Mouse (Mus musculus): Measurements from ENCODE around the gene Rnaseh2b. TPM values are rescaled to one million over a fixed set of nuclear protein-coding genes. Genes with fewer than 3 reads are reported as not detected.

Rnaseh2b gene
- 78.8 and 80.8 TPM in 2 replicates for polyA plus RNA-seq (2016; fragmentation: Nextera tagmentation; extraction: Ambion mirVana)

DNA sequence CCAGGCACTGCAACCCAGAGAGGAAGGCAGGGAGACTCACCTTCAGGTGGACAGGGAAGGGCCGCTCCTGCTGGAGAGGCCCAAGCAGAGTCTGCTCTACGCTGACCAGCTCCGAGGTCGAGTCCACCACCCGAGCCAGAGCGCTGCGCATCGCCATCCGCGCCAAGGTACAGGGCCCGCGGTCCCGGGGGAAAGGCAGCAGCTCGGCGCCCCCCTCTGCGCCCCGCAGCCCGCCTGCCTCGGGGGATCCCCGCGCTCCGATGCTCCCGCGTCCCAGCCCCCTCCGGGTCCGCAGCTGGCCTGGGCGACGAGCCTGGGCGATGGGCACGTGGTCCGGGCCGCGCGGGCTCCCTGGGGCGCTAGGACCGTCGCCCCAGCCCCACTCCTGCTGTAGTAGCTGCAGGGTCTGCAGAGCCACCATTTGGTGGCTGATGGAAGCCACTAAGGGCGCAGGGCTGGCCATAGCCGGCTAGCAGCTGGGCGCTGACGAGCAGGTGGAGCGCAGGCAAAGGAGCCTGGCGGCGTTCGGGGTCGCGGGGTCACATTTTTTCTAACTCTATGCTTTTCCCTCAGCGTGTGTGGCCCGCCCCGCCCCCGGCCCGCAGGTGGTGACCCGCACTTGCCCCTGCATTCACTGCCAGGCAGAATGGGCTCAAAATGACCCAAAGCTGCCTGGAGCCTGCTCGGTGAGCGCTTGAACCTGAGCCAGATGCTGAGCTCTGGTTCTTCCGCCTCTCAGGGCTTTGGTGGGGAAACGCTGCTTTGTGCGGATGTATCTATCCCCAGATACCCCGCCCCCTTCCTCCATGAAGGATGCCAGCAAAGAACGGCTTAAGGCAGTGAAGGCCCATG lies at the start of gene Rnaseh2b, which contains the start of gene Dleu7:
Rnaseh2b (plus strand) TSS at position 102 of the 852 bp plus-strand sequence.
Dleu7 (minus strand) TSS at position 560 of the 852 bp plus-strand sequence.
- Histone ChIP-seq H3K4me3 (replicated peaks) (peak within 1 kb of the TSS; percentile 55), H3K4me1 (peaks cover 15% of the 10 kb centered on the region), H3K36me3 (replicated peaks) (no peaks in the 10 kb centered on the region), H3K9me3 (no peaks in the 10 kb centered on the region), H3K27ac (peak within 1 kb of the TSS; percentile 38; the same call in 1 of the 2 replicates), H3K4me2 (peak within 1 kb of the TSS; percentile 98), H3K27me3 (peaks cover 10% of the 10 kb centered on the region; the same call in 1 of the 2 replicates), H3K9ac (peak within 1 kb of the TSS; percentile 71)
- under 1% methylated on average over 58 of the region's 60 CpGs for WGBS
- peak; percentile 88 for ATAC-seq (ENCODE audit: low FRiP score)

GRCm38 (mm10) chr14:62243530-62243929 lies 48.9 kb upstream of the Rnaseh2b start:
- Histone ChIP-seq H3K27ac (no peak overlapping the region), H3K9me3 (no peaks in the 10 kb centered on the region), H3K4me2 (no peak overlapping the region), H3K4me1 (peaks cover 6% of the 10 kb centered on the region; the same call in 1 of the 2 replicates), H3K9ac (no peak overlapping the region), H3K27me3 (no peaks in the 10 kb centered on the region), H3K36me3 (replicated peaks) (no peaks in the 10 kb centered on the region), H3K4me3 (replicated peaks) (no peak overlapping the region)
- WGBS: 81% methylated on average over 2 of the region's 2 CpGs
- ATAC-seq (ENCODE audit: low FRiP score): no peak

DNA sequence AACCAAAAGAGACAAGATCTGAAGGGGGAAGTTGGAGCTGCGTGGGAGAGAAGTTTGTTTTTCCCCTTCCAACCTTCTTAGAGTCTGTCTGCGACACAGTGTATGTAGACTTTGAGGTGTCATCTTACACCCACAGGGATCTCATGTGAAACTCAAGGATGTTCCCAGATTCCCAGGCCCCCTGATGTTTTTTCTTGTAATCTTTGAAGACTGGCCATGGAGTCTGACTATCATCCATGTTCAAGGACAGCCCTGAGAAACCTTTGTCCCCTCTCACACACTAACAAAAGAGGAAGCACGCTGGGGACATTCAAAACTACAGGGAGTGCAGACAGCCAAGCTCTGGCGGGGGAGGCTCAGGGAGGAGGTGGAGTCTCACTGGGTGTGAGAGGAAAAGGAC lies 46.8 kb upstream of the Rnaseh2b start:
- H3K27ac ChIP-seq: no peak overlapping the region
- no peak for ATAC-seq (ENCODE audit: low FRiP score)
- WGBS: 29% methylated on average over 4 of the region's 4 CpGs

GRCm38 (mm10) chr14:62248345-62248744 lies 44.0 kb upstream of the Rnaseh2b start:
- Histone ChIP-seq H3K9ac (no peak overlapping the region), H3K9me3 (no peaks in the 10 kb centered on the region), H3K4me3 (replicated peaks) (no peak overlapping the region), H3K4me1 (peaks cover 3% of the 10 kb centered on the region), H3K4me2 (no peak overlapping the region), H3K27ac (no peak overlapping the region), H3K27me3 (no peaks in the 10 kb centered on the region), H3K36me3 (replicated peaks) (no peaks in the 10 kb centered on the region)
- no peak for ATAC-seq (ENCODE audit: low FRiP score)
- WGBS: 71% methylated on average over 7 of the region's 7 CpGs

More for the DNA sequence above, 46.8 kb upstream of the Rnaseh2b start:
- Histone ChIP-seq H3K36me3 (replicated peaks) (no peaks in the 10 kb centered on the region), H3K4me1 (peaks cover 6% of the 10 kb centered on the region), H3K9ac (no peak overlapping the region), H3K4me3 (replicated peaks) (no peak overlapping the region), H3K9me3 (no peaks in the 10 kb centered on the region), H3K4me2 (no peak overlapping the region), H3K27me3 (no peaks in the 10 kb centered on the region)

- H3K9ac ChIP-seq: no peak overlapping the region
- WGBS: 88% methylated on average over 10 of the region's 10 CpGs
These were observed 43.6 kb upstream of the Rnaseh2b start for GRCm38 (mm10) chr14:62248796-62249195.

DNA sequence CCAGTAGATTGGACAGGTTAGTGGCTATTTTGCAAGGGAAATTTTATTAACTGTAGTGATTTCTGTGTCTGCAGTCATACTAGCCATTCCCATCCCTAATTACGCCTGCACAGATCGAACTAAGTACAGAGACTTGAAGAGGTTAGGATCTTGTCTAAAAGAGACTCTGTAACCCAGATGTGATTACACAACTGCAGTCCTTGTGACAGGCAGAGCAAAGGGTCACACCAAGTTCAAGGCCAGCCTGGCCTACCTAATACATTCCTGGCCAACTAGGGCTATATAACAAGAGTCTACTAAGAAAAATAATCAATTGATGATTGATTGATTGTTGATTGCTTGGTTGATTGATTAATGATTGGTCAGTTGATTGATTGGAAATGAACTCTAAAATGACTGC lies 43.1 kb upstream of the Rnaseh2b start:
- 99% methylated on average over 2 of the region's 2 CpGs for WGBS
- no peak overlapping the region for H3K4me2 ChIP-seq
- H3K27ac ChIP-seq: no peak overlapping the region
- H3K9me3 ChIP-seq: no peaks in the 10 kb centered on the region
- no peaks in the 10 kb centered on the region for H3K27me3 ChIP-seq
- H3K4me1 ChIP-seq: peaks cover 3% of the 10 kb centered on the region
- no peak overlapping the region for H3K9ac ChIP-seq
- no peak for ATAC-seq (ENCODE audit: low FRiP score)
- H3K4me3 ChIP-seq (replicated peaks): no peak overlapping the region
- H3K36me3 ChIP-seq (replicated peaks): no peaks in the 10 kb centered on the region

More at GRCm38 (mm10) chr14:62248796-62249195, 43.6 kb upstream of the Rnaseh2b start:
- no peak overlapping the region for H3K27ac ChIP-seq
- H3K4me1 ChIP-seq: peaks cover 3% of the 10 kb centered on the region
- H3K36me3 ChIP-seq (replicated peaks): no peaks in the 10 kb centered on the region
- H3K4me3 ChIP-seq (replicated peaks): no peak overlapping the region
- no peak overlapping the region for H3K4me2 ChIP-seq
- ATAC-seq (ENCODE audit: low FRiP score): no peak
- no peaks in the 10 kb centered on the region for H3K27me3 ChIP-seq
- H3K9me3 ChIP-seq: no peaks in the 10 kb centered on the region

DNA sequence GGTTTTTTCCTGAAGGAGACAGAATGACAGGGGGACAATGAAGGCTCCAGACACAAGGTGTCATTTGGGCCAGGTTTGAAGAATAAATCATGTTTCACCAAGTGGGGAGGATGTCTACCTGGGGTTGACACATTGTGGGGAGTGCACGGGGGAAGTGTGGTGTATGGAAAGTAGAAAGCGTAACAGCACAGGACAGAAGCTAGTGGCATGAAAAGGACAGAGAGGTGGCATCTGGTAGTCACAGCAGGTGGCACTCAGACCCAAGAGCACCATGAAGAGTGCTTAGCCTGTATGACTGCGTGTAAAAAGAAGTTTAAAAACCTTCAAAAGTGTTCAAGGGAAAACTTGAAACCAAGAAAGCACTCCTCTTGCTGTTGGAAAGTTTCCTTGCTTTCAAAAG lies 42.3 kb upstream of the Rnaseh2b start:
- WGBS: 65% methylated on average over 3 of the region's 3 CpGs

DNA sequence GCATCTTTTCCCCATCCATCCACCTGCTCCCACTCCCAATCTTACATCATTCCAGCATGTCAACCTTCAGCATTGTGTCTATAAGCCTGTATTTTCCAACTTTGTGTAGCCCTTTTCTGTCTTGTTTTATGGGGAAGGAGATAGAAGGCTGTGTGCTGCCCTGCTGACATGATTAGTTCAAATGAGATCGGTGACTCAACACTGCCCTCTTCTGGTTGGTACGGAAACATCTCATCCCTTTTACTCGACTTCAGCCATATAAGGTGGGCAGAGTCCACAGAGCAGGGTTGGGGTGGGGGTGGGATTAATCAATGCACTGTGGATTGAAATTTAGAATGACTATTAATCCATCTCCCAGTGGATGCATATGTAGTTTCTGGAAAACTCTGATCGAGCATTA lies 40.4 kb upstream of the Rnaseh2b start:
- 10% methylated on average over 4 of the region's 4 CpGs for WGBS

More for the DNA sequence above, 42.3 kb upstream of the Rnaseh2b start:
- Histone ChIP-seq H3K4me2 (no peak overlapping the region), H3K36me3 (replicated peaks) (no peaks in the 10 kb centered on the region), H3K27me3 (no peaks in the 10 kb centered on the region), H3K9ac (no peak overlapping the region), H3K27ac (no peak overlapping the region), H3K4me3 (replicated peaks) (no peak overlapping the region), H3K9me3 (no peaks in the 10 kb centered on the region), H3K4me1 (peaks cover 5% of the 10 kb centered on the region)
- no peak for ATAC-seq (ENCODE audit: low FRiP score)

GRCm38 (mm10) chr14:62254371-62254770 lies 38.0 kb upstream of the Rnaseh2b start:
- Histone ChIP-seq H3K4me1 (peaks cover 2% of the 10 kb centered on the region), H3K27me3 (no peaks in the 10 kb centered on the region), H3K9me3 (no peaks in the 10 kb centered on the region), H3K4me3 (replicated peaks) (no peak overlapping the region), H3K36me3 (replicated peaks) (no peaks in the 10 kb centered on the region), H3K4me2 (no peak overlapping the region), H3K9ac (no peak overlapping the region), H3K27ac (no peak overlapping the region)
- ATAC-seq (ENCODE audit: low FRiP score): no peak
- 64% methylated on average over 8 of the region's 8 CpGs for WGBS

More for the DNA sequence above, 40.4 kb upstream of the Rnaseh2b start:
- peak; percentile 63 for ATAC-seq (ENCODE audit: low FRiP score)
- Histone ChIP-seq H3K27ac (no peak overlapping the region), H3K27me3 (no peaks in the 10 kb centered on the region), H3K9ac (no peak overlapping the region), H3K4me1 (peaks cover 2% of the 10 kb centered on the region), H3K4me2 (no peak overlapping the region), H3K9me3 (no peaks in the 10 kb centered on the region), H3K4me3 (replicated peaks) (no peak overlapping the region), H3K36me3 (replicated peaks) (no peaks in the 10 kb centered on the region)

DNA sequence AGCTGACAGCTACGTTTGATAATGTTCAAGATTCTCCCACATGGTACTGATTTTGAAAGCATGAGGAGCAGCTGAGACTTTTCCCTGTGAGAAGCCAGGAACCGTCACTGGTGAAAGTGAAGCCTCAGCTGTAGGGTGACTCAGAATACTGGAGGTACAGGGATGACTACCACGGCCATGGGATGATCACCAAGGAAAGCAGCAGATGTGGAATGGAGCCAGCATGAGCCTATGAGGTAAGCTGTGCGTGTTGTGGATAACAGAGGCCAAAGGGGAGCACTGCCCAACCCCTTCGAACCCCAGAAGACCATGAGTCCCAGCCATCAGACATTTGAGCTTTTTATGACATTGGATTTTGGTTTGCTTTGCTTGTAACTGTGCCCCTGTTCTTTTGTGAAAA lies 36.3 kb upstream of the Rnaseh2b start:
- no peak for ATAC-seq (ENCODE audit: low FRiP score)
- Histone ChIP-seq H3K9me3 (no peaks in the 10 kb centered on the region), H3K4me1 (peaks cover 2% of the 10 kb centered on the region; the same call in 1 of the 2 replicates), H3K4me2 (no peak overlapping the region), H3K4me3 (replicated peaks) (no peak overlapping the region), H3K36me3 (replicated peaks) (no peaks in the 10 kb centered on the region), H3K9ac (no peak overlapping the region), H3K27ac (no peak overlapping the region), H3K27me3 (no peaks in the 10 kb centered on the region)
- WGBS: 80% methylated on average over 5 of the region's 5 CpGs

- H3K4me1 ChIP-seq: peaks cover 2% of the 10 kb centered on the region; the same call in 1 of the 2 replicates
- 63% methylated on average over 6 of the region's 6 CpGs for WGBS
- H3K27ac ChIP-seq: no peak overlapping the region
- H3K9ac ChIP-seq: no peak overlapping the region
- no peaks in the 10 kb centered on the region for H3K36me3 ChIP-seq (replicated peaks)
- no peaks in the 10 kb centered on the region for H3K27me3 ChIP-seq
- no peak for ATAC-seq (ENCODE audit: low FRiP score)
- H3K4me3 ChIP-seq (replicated peaks): no peak overlapping the region
- H3K9me3 ChIP-seq: no peaks in the 10 kb centered on the region
- H3K4me2 ChIP-seq: no peak overlapping the region
These were observed 34.3 kb upstream of the Rnaseh2b start for GRCm38 (mm10) chr14:62258125-62258524.

- ATAC-seq (ENCODE audit: low FRiP score): no peak
- Histone ChIP-seq H3K4me3 (replicated peaks) (no peak overlapping the region), H3K36me3 (replicated peaks) (no peaks in the 10 kb centered on the region), H3K27me3 (no peaks in the 10 kb centered on the region), H3K9ac (no peak overlapping the region), H3K4me1 (peaks cover 2% of the 10 kb centered on the region; the same call in 1 of the 2 replicates), H3K27ac (no peak overlapping the region), H3K9me3 (no peaks in the 10 kb centered on the region), H3K4me2 (no peak overlapping the region)
- 71% methylated on average over 10 of the region's 10 CpGs for WGBS
These were observed 33.3 kb upstream of the Rnaseh2b start for GRCm38 (mm10) chr14:62258978-62259536.
